Mouse (Mus musculus) CH12.LX (cell line): ENCODE measurements at regions not wholly inside any gene's neighbourhood (a gene's known extent, or its start where the extent isn't known, plus 50 kb on each side); places are given as distances from the start of the nearest gene placed in this dataset.

Source experiments
- DNase-seq: peaks from one replicate; pipeline ENCODE4 v3.0.0-alpha.2; 2013; ENCODE audit errors: extremely low read depth
- H3K27ac ChIP-seq: 2 replicates; pipeline ENCODE4 v1.5.1; 2012; ENCODE audit warnings: low read depth, mild to moderate bottlenecking, control low read depth, moderate library complexity; ENCODE audit not compliant: insufficient read depth
- H3K27me3 ChIP-seq: replicated peaks from 2 replicates; pipeline ENCODE3; 2012; ENCODE audit warnings: inconsistent platforms
- H3K36me3 ChIP-seq, 2 experiments: replicated peaks in 1 of 2; 2 replicates each; pipeline versions ENCODE3 to v1.6.1; 2012; ENCODE audit warnings: inconsistent platforms in 1 of 2, low read length in 1 of 2, mild to moderate bottlenecking in 1 of 2, mixed read lengths in 1 of 2, moderate library complexity in 1 of 2; ENCODE audit not compliant: control insufficient read depth in 1 of 2, insufficient read depth in 1 of 2
- H3K4me1 ChIP-seq, 2 experiments: 2 replicates each; pipeline ENCODE4 v1.6.1; 2012; ENCODE audit warnings: inconsistent platforms in 1 of 2, moderate library complexity in 1 of 2; ENCODE audit not compliant: insufficient read depth in 2 of 2, control insufficient read depth in 1 of 2
- H3K4me2 ChIP-seq: 2 replicates; pipeline ENCODE4 v1.6.1; 2012; ENCODE audit warnings: low read depth, mild to moderate bottlenecking, control low read depth; ENCODE audit not compliant: poor library complexity, insufficient read depth, severe bottlenecking
- H3K4me3 ChIP-seq, 3 experiments: fragments of 150-350 bp in 1 of 3; sonication (generic) in 1 of 3; replicated peaks in 1 of 3; 2 replicates each; pipeline versions ENCODE3 to v1.5.1; 2011 to 2012; ENCODE audit warnings: low read depth in 2 of 3, low read length in 2 of 3, mild to moderate bottlenecking in 2 of 3, moderate library complexity in 2 of 3, control low read depth in 1 of 3, improper control_type of control experiment in 1 of 3, inconsistent platforms in 1 of 3, mixed read lengths in 1 of 3; ENCODE audit not compliant: poor library complexity in 1 of 3
- H3K79me2 ChIP-seq: replicated peaks from 2 replicates; pipeline ENCODE4 v1.6.1; 2012; ENCODE audit warnings: mild to moderate bottlenecking, moderate library complexity; ENCODE audit not compliant: control insufficient read depth, poor library complexity, insufficient read depth, severe bottlenecking; ENCODE audit errors: extremely low read depth
- H3K9ac ChIP-seq: 2 replicates; pipeline ENCODE4 v1.6.1; 2012; ENCODE audit warnings: low read depth, mild to moderate bottlenecking, control low read depth, moderate library complexity; ENCODE audit not compliant: insufficient read depth
- H3K9me3 ChIP-seq: replicated peaks from 2 replicates; pipeline ENCODE3; 2012; ENCODE audit warnings: low read length, inconsistent platforms, mixed read lengths
- BHLHE40 ChIP-seq: IDR thresholded peaks from 2 replicates; pipeline ENCODE4 v1.6.1; 2011; ENCODE audit warnings: mild to moderate bottlenecking, low read depth, low read length, improper control_type of control experiment
- CHD1 ChIP-seq: IDR thresholded peaks from 2 replicates; pipeline ENCODE4 v1.6.1; 2012; ENCODE audit warnings: low read depth, low read length, improper control_type of control experiment, inconsistent platforms
- CHD2 ChIP-seq: IDR thresholded peaks from 2 replicates; pipeline ENCODE4 v1.6.1; 2011; ENCODE audit warnings: low read length, improper control_type of control experiment
- CTCF ChIP-seq, 2 experiments: IDR thresholded peaks in 1 of 2; conservative IDR thresholded peaks in 1 of 2; 2 replicates each; pipeline ENCODE4 v1.5.1; 2011 to 2012; ENCODE audit warnings: low read depth in 2 of 2, low read length in 2 of 2, improper control_type of control experiment in 1 of 2, inconsistent platforms in 1 of 2, mild to moderate bottlenecking in 1 of 2, moderate library complexity in 1 of 2
- E2F4 ChIP-seq: IDR thresholded peaks from 2 replicates; pipeline ENCODE4 v1.6.1; 2011; ENCODE audit warnings: low read depth, low read length, improper control_type of control experiment; ENCODE audit not compliant: insufficient replicate concordance
- EP300 ChIP-seq: IDR thresholded peaks from 2 replicates; pipeline ENCODE4 v1.6.1; 2011; ENCODE audit warnings: low read length, improper control_type of control experiment
- HCFC1 ChIP-seq: IDR thresholded peaks from 2 replicates; pipeline ENCODE4 v1.6.1; 2012; ENCODE audit warnings: low read depth, mild to moderate bottlenecking, inconsistent platforms, low read length, improper control_type of control experiment
- IRF4 ChIP-seq: IDR thresholded peaks from 2 replicates; pipeline ENCODE4 v1.6.1; 2014; ENCODE audit warnings: low read depth, mild to moderate bottlenecking, inconsistent platforms, low read length, improper control_type of control experiment
- JUN ChIP-seq: IDR thresholded peaks from 2 replicates; pipeline ENCODE4 v1.6.1; 2011; ENCODE audit warnings: low read depth, mild to moderate bottlenecking, low read length, improper control_type of control experiment, moderate library complexity; ENCODE audit not compliant: insufficient read depth
- JUND ChIP-seq: conservative IDR thresholded peaks from 2 replicates; pipeline ENCODE4 v1.6.1; 2011; ENCODE audit warnings: low read depth, low read length, improper control_type of control experiment
- KAT2A ChIP-seq: IDR thresholded peaks from 2 replicates; pipeline ENCODE4 v1.6.1; 2012; ENCODE audit warnings: low read length, improper control_type of control experiment, inconsistent platforms; ENCODE audit not compliant: insufficient replicate concordance
- MAFK ChIP-seq: IDR thresholded peaks from 2 replicates; pipeline ENCODE4 v1.6.1; 2011; ENCODE audit warnings: low read length, improper control_type of control experiment; ENCODE audit not compliant: insufficient replicate concordance
- MAX ChIP-seq: IDR thresholded peaks from 2 replicates; pipeline ENCODE4 v1.6.1; 2011; ENCODE audit warnings: low read length, improper control_type of control experiment
- MEF2A ChIP-seq: IDR thresholded peaks from 2 replicates; pipeline ENCODE4 v1.6.1; 2014; ENCODE audit warnings: low read depth, mild to moderate bottlenecking, inconsistent platforms, low read length, improper control_type of control experiment, borderline replicate concordance
- MXI1 ChIP-seq: IDR thresholded peaks from 2 replicates; pipeline ENCODE4 v1.6.1; 2011; ENCODE audit warnings: mild to moderate bottlenecking, low read depth, low read length, improper control_type of control experiment
- NELFE ChIP-seq: IDR thresholded peaks from 2 replicates; pipeline ENCODE4 v1.6.1; 2011; ENCODE audit warnings: low read depth, low read length, improper control_type of control experiment
- PAX5 ChIP-seq: IDR thresholded peaks from 2 replicates; pipeline ENCODE4 v1.6.1; 2012; ENCODE audit warnings: low read length, inconsistent platforms, mixed read lengths
- POLR2A ChIP-seq: IDR thresholded peaks from 2 replicates; pipeline ENCODE4 v1.6.1; 2011; ENCODE audit warnings: low read depth, mild to moderate bottlenecking, improper control_type of control experiment, low read length
- RAD21 ChIP-seq: IDR thresholded peaks from 2 replicates; pipeline ENCODE4 v1.6.1; 2011; ENCODE audit warnings: low read depth, mild to moderate bottlenecking, low read length, improper control_type of control experiment, moderate library complexity
- SIN3A ChIP-seq: IDR thresholded peaks from 2 replicates; pipeline ENCODE4 v1.6.1; 2012; ENCODE audit warnings: low read length, improper control_type of control experiment, inconsistent platforms
- UBTF ChIP-seq: IDR thresholded peaks from 2 replicates; pipeline ENCODE4 v1.6.1; 2012; ENCODE audit warnings: low read depth, mild to moderate bottlenecking, inconsistent platforms, low read length, improper control_type of control experiment, moderate library complexity
- USF1 ChIP-seq: IDR thresholded peaks from 2 replicates; pipeline ENCODE4 v1.6.1; 2014; ENCODE audit warnings: low read depth, mild to moderate bottlenecking, inconsistent platforms, low read length, improper control_type of control experiment
- ZC3H11A ChIP-seq: IDR thresholded peaks from 2 replicates; pipeline ENCODE4 v1.6.1; 2012; ENCODE audit warnings: low read depth, mild to moderate bottlenecking, inconsistent platforms, low read length, improper control_type of control experiment
- ZMIZ1 ChIP-seq: IDR thresholded peaks from 2 replicates; pipeline ENCODE4 v1.6.1; 2012; ENCODE audit warnings: low read depth, mild to moderate bottlenecking, inconsistent platforms, low read length, improper control_type of control experiment
- ZNF384 ChIP-seq: IDR thresholded peaks from 2 replicates; pipeline ENCODE4 v1.6.1; 2012; ENCODE audit warnings: low read depth, low read length, improper control_type of control experiment, inconsistent platforms
- dilution Hi-C: fragments of 300-500 bp; cut with MboI; formaldehyde crosslinking; loops from 2 replicates; pipeline ENCODE4 v1.14.3; 2020; ENCODE audit warnings: low sequenced_read_pairs; ENCODE audit not compliant: extremely low pct_unique_long_range_greater_than_20kb, extremely low pct_ligation_motif_present
- in situ Hi-C: fragments of 300-500 bp; cut with MboI; formaldehyde crosslinking; loops from 3 replicates; pipeline ENCODE4 v1.14.3; 2019; ENCODE audit warnings: low sequenced_read_pairs, low pct_ligation_motif_present, low pct_unique_long_range_greater_than_20kb, mixed read lengths

- dilution Hi-C loops (no loop called here), in situ Hi-C loops (no loop called here)
- no peak for TF ChIP-seq CTCF (conservative IDR thresholded peaks at IDR 0.05 in 1 of 2, IDR thresholded peaks at IDR 0.05 in 1 of 2; ENCODE audit: low read depth in 2 of 2, low read length in 2 of 2)
- no peak for TF ChIP-seq POLR2A
- no peak for TF ChIP-seq PAX5
- TF ChIP-seq KAT2A: no peak
- TF ChIP-seq ZC3H11A: no peak
- no peak for TF ChIP-seq CHD1
- no peak for TF ChIP-seq CHD2
- no peak for TF ChIP-seq MAX
- TF ChIP-seq UBTF: no peak
- no peak for TF ChIP-seq IRF4
- no peak for TF ChIP-seq MEF2A
- TF ChIP-seq E2F4: no peak
- TF ChIP-seq USF1: no peak
- TF ChIP-seq EP300: no peak
- TF ChIP-seq JUN: no peak
- no peak for TF ChIP-seq JUND
- no peak overlapping the region for H3K4me3 ChIP-seq
- H3K4me2 ChIP-seq: no peak overlapping the region
- H3K9me3 ChIP-seq: no peaks in the 10 kb centered on the region
- H3K79me2 ChIP-seq: no peaks in the 10 kb centered on the region
- no peak for DNase-seq
- no peaks in the 10 kb centered on the region for H3K4me1 ChIP-seq
- no peak overlapping the region for H3K27ac ChIP-seq
- H3K9ac ChIP-seq: no peak overlapping the region
- no peaks in the 10 kb centered on the region for H3K27me3 ChIP-seq
- no peaks in the 10 kb centered on the region for H3K36me3 ChIP-seq
Measured at GRCm38 (mm10) chr9:11687101-11687500, 782.5 kb upstream of the Cntn5 start.

- no peaks in the 10 kb centered on the region for H3K36me3 ChIP-seq
- H3K79me2 ChIP-seq: no peaks in the 10 kb centered on the region
- H3K4me3 ChIP-seq: no peak overlapping the region
- H3K27me3 ChIP-seq: no peaks in the 10 kb centered on the region
- no peak for DNase-seq
- dilution Hi-C loops: no loop called here
- H3K27ac ChIP-seq: no peak overlapping the region
- TF ChIP-seq CTCF (conservative IDR thresholded peaks at IDR 0.05 in 1 of 2, IDR thresholded peaks at IDR 0.05 in 1 of 2; ENCODE audit: low read depth in 2 of 2, low read length in 2 of 2) (no peak), MAFK (no peak), NELFE (no peak), MEF2A (no peak), ZNF384 (no peak), ZC3H11A (no peak), ZMIZ1 (no peak), EP300 (no peak), PAX5 (no peak), SIN3A (no peak), BHLHE40 (no peak), UBTF (no peak), RAD21 (no peak), HCFC1 (no peak), MXI1 (no peak)
- TF ChIP-seq, all 38 proteins: peak for 0
- in situ Hi-C loops: no loop called here
- Histone ChIP-seq H3K9me3 (no peaks in the 10 kb centered on the region), H3K9ac (no peak overlapping the region), H3K4me2 (no peak overlapping the region), H3K4me1 (no peaks in the 10 kb centered on the region)
Measured at GRCm38 (mm10) chr9:11671939-11672338, 767.4 kb upstream of the Cntn5 start.
